Mouse (Mus musculus): ENCODE measurements around the gene Ank3. TPM values are rescaled to one million over a fixed set of nuclear protein-coding genes. Genes with fewer than 3 reads are reported as not detected.

Gene Ank3
- total and polyA plus RNA-seq, 2 experiments from 2014 or later, result 60.1 to 239 TPM

- peak; percentile 45 for ATAC-seq
- DNase-seq (ENCODE audit: low spot score), result peak; percentile 69
- H3K27me3 ChIP-seq (ENCODE audit: insufficient read depth, low read length), result no peaks in the 10 kb centered on the region
- H3K4me1 ChIP-seq (ENCODE audit: insufficient read depth, low read length), result 0 out of 2 replicates have a peak, but pooled peaks cover 5% of the 10 kb centered on the region
- H3K36me3 ChIP-seq (ENCODE audit: insufficient read depth, low read length), result no peaks in the 10 kb centered on the region
- H3K4me3 ChIP-seq (ENCODE audit: low read length), result peak overlapping the region; percentile 60
- 54% methylated on average over 9 of the region's 9 CpGs for WGBS
- no peaks in the 10 kb centered on the region for H3K9me3 ChIP-seq (ENCODE audit: low read length)
- peak overlapping the region; percentile 91 for H3K27ac ChIP-seq
- peak overlapping the region; percentile 79 for H3K9ac ChIP-seq (replicated peaks; ENCODE audit: low read length)
- no peak for TF ChIP-seq CTCF (IDR thresholded peaks at IDR 0.05; ENCODE audit: low read depth)
- H3K4me2 ChIP-seq (ENCODE audit: low read depth, low read length), result peak overlapping the region; percentile 55
These were observed 138.0 kb downstream of the Ank3 start for GRCm38 (mm10) chr10:69536372-69537075.

GRCm38 (mm10) chr10:69538236-69538635, 139.7 kb downstream of the Ank3 start:
- Histone ChIP-seq H3K9ac (replicated peaks; ENCODE audit: low read length) (no peak overlapping the region), H3K36me3 (ENCODE audit: insufficient read depth, low read length) (no peaks in the 10 kb centered on the region), H3K27me3 (ENCODE audit: insufficient read depth, low read length) (no peaks in the 10 kb centered on the region), H3K4me2 (ENCODE audit: low read depth, low read length) (peak overlapping the region; percentile 55), H3K4me3 (ENCODE audit: low read length) (no peak overlapping the region), H3K27ac (no peak overlapping the region; the same call in 1 of the 2 replicates), H3K9me3 (ENCODE audit: low read length) (no peaks in the 10 kb centered on the region), H3K4me1 (ENCODE audit: insufficient read depth, low read length) (0 out of 2 replicates have a peak, but pooled peaks cover 5% of the 10 kb centered on the region)
- ATAC-seq, result no peak
- TF ChIP-seq CTCF (IDR thresholded peaks at IDR 0.05; ENCODE audit: low read depth), result no peak
- DNase-seq (ENCODE audit: low spot score), result no peak
- 83% methylated on average over 2 of the region's 2 CpGs for WGBS

GRCm38 (mm10) chr10:69542439-69542838, 143.9 kb downstream of the Ank3 start:
- no peaks in the 10 kb centered on the region for H3K9me3 ChIP-seq (ENCODE audit: low read length)
- 74% methylated on average over 3 of the region's 3 CpGs for WGBS
- ATAC-seq, result no peak

GRCm38 (mm10) chr10:69543876-69544620, 145.5 kb downstream of the Ank3 start:
- Histone ChIP-seq H3K36me3 (ENCODE audit: insufficient read depth, low read length) (no peaks in the 10 kb centered on the region), H3K4me2 (ENCODE audit: low read depth, low read length) (no peak overlapping the region), H3K9me3 (ENCODE audit: low read length) (no peaks in the 10 kb centered on the region), H3K4me1 (ENCODE audit: insufficient read depth, low read length) (no peaks in the 10 kb centered on the region), H3K4me3 (ENCODE audit: low read length) (no peak overlapping the region), H3K27ac (no peak overlapping the region), H3K9ac (replicated peaks; ENCODE audit: low read length) (no peak overlapping the region), H3K27me3 (ENCODE audit: insufficient read depth, low read length) (no peaks in the 10 kb centered on the region)
- no peak for ATAC-seq
- DNase-seq (ENCODE audit: low spot score), result no peak
- TF ChIP-seq CTCF (IDR thresholded peaks at IDR 0.05; ENCODE audit: low read depth), result no peak
- 89% methylated on average over 10 of the region's 10 CpGs for WGBS

More at GRCm38 (mm10) chr10:69542439-69542838, 143.9 kb downstream of the Ank3 start:
- Histone ChIP-seq H3K27me3 (ENCODE audit: insufficient read depth, low read length) (no peaks in the 10 kb centered on the region), H3K4me2 (ENCODE audit: low read depth, low read length) (no peak overlapping the region), H3K4me1 (ENCODE audit: insufficient read depth, low read length) (0 out of 2 replicates have a peak, but pooled peaks cover 5% of the 10 kb centered on the region), H3K4me3 (ENCODE audit: low read length) (no peak overlapping the region), H3K36me3 (ENCODE audit: insufficient read depth, low read length) (no peaks in the 10 kb centered on the region), H3K9ac (replicated peaks; ENCODE audit: low read length) (no peak overlapping the region), H3K27ac (no peak overlapping the region)
- no peak for TF ChIP-seq CTCF (IDR thresholded peaks at IDR 0.05; ENCODE audit: low read depth)
- no peak for DNase-seq (ENCODE audit: low spot score)

- Histone ChIP-seq H3K27me3 (ENCODE audit: insufficient read depth, low read length) (no peaks in the 10 kb centered on the region), H3K4me2 (ENCODE audit: low read depth, low read length) (no peak overlapping the region), H3K4me3 (ENCODE audit: low read length) (no peak overlapping the region), H3K27ac (no peak overlapping the region), H3K9me3 (ENCODE audit: low read length) (no peaks in the 10 kb centered on the region), H3K4me1 (ENCODE audit: insufficient read depth, low read length) (no peaks in the 10 kb centered on the region), H3K9ac (replicated peaks; ENCODE audit: low read length) (no peak overlapping the region), H3K36me3 (ENCODE audit: insufficient read depth, low read length) (no peaks in the 10 kb centered on the region)
- 86% methylated on average over 7 of the region's 7 CpGs for WGBS
- DNase-seq (ENCODE audit: low spot score), result no peak
- ATAC-seq, result no peak
- no peak for TF ChIP-seq CTCF (IDR thresholded peaks at IDR 0.05; ENCODE audit: low read depth)
These were observed 146.1 kb downstream of the Ank3 start for GRCm38 (mm10) chr10:69544653-69545052.

GRCm38 (mm10) chr10:69545936-69546335, 147.4 kb downstream of the Ank3 start:
- 87% methylated on average over 3 of the region's 3 CpGs for WGBS
- Histone ChIP-seq H3K4me1 (ENCODE audit: insufficient read depth, low read length) (no peaks in the 10 kb centered on the region), H3K9ac (replicated peaks; ENCODE audit: low read length) (no peak overlapping the region), H3K27ac (no peak overlapping the region), H3K36me3 (ENCODE audit: insufficient read depth, low read length) (no peaks in the 10 kb centered on the region), H3K9me3 (ENCODE audit: low read length) (no peaks in the 10 kb centered on the region), H3K27me3 (ENCODE audit: insufficient read depth, low read length) (no peaks in the 10 kb centered on the region), H3K4me2 (ENCODE audit: low read depth, low read length) (no peak overlapping the region), H3K4me3 (ENCODE audit: low read length) (no peak overlapping the region)
- TF ChIP-seq CTCF (IDR thresholded peaks at IDR 0.05; ENCODE audit: low read depth), result no peak
- ATAC-seq (no peak), DNase-seq (ENCODE audit: low spot score) (no peak)
